Mouse (Mus musculus) urinary bladder, postnatal 36 days (tissue): ENCODE measurements around the gene Gm5155.
"Not testable (repeated sequence)": the region's sequence is repeated elsewhere in the genome, so short reads cannot be mapped to it uniquely, and the experiment has no call there.

Experiments used
- DNase-seq, 2 experiments: peaks; one replicate each; pipeline ENCODE4 v3.0.0; 2022; ENCODE audit warnings: low spot score in 2 of 2, mixed read lengths in 1 of 2

The Gm5155 gene

DNA sequence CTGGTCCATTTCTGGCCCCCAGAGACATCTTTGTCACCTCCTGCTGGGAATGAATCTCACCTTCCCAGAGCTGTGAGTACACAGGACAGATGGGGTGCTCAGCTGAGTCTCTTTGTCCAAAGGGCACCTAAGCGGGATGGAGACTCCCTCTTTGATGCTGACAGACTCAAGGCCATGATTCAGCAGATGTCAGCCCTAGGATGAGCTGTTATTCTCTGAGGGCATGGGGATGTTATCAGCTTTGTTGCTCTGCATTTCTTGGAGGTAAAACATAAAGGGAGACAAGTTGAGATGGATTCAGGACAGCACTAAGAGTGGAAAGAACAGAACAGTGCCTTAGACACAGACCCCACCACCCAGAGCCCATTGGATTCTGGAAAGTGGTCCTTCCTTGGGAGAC lies at the start of gene Gm5155:
Gm5155 (plus strand) TSS at position 301 of the 400 bp plus-strand sequence.
- DNase-seq: no peak

DNA sequence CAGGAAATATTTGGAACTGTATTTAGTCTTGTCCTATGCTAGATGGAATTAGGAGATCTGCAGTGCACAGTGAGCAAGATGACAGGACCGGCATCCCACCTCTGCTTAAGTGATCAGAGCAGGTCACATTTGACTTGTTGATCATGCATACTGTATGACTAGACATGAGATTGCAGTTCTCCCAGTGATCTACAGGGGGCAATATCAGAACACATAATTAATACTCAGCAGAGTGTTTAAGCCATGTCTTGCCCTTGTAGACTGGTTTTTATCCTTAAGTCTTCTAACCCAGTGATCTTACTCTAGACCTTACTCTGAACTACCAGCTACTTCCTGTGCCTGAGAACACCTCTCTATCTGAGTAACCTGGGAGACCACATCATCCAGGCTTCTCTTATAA lies 791 bp upstream of the Gm5155 start:
- DNase-seq: no peak

DNA sequence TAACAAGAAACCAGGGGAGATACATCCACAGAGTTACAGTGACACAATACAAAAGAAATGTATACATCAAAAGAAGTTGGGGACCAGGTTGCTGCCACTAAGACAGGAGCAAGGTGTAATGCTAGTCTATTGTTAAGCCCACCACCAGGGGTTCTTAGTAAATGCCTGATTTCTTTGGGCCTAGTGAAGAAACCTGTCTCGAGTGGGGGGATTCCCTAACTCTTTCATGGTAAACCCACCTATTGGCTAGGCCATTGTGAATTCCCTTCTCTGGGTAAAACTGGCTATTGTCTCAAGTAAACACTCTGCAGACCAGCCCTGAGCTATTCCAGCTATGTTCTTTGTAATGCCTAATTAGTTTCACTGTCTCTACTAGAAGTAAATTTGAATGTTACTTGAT lies 23.8 kb downstream of the Gm5155 start:
- not testable (repeated sequence) for DNase-seq

DNA sequence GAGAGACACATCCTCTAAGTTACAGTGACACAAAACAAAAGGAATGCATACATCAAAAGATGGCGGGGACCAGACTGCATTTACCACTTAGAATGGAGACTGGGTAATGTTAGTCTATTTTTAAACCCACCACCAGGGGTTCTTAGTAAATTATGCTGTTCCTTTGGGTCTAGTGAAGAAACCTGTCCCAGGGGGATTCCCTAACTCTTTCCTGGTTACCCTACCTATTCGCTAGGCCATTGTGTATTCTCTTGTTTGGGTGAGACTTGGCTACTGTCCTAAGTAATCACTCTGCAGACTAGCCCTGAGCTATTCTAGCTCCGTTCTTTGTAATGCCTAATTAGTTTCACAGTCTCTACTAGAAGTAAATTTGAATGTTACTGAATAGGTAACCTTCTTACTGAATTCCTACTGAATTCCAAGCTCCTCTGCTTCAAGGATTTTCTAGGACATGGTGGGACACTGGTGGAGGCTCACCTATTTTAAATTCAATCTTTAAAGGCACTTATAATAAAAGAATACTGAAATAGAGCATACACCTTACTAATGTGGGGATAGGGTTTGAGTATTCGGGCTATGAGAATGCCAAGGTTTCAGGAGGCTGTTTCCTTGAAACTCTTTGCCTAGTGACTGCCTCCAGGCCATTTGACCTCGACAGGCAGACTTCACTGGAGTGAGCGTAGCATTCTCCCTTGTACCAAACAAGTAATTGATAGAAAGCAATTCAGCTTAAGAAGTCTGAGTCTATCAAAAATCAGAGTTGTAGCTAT lies 31.8 kb downstream of the Gm5155 start:
- DNase-seq: no peak
